ENCODE assay signal across 19 mouse cellular contexts in the genomic region with DNA sequence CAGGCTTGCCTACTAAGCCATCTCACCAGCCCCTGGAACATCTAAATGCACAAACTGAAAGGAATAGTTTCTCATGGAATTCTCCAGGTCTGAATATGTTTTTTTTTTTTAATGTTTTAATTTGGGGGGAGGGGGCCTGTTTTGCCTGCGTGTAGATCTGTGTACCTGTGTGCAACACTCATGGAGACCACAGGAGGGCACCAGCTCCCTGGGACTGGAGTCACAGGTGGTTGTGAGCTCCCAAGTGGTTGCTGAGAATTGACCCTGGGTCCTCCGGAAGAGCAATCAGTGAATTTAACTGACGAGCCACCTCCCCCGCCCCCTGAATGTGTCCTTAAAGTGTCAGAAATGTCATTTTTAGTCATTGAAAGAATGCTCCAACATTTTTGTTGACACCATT. TPM values are rescaled to one million over a fixed set of nuclear protein-coding genes. Genes with fewer than 3 reads are reported as not detected.
DNase-seq lines count a peak whose midpoint lies in the region; ATAC-seq and TF ChIP-seq lines count a peak whose summit lies in the region.
"Had no signal": no experiment of that assay in that cellular context is flagged by ENCODE, and none has a peak within 500 bp of the region (broad histone marks: within the 10 kb centered on the region; RNA-seq: fewer than 3 reads in every experiment).

No protein-coding gene starts in this region.

- no peak for TF ChIP-seq EP300 in heart, adult 2 months (IDR thresholded peaks at IDR 0.05; ENCODE audit: insufficient read depth, low read depth, low read length)
- TF ChIP-seq EP300 in liver, embryonic 14.5 days (IDR thresholded peaks at IDR 0.05; ENCODE audit: low read depth): no peak
- TF ChIP-seq EP300 in CH12.LX (IDR thresholded peaks at IDR 0.05; ENCODE audit: low read length): no peak
- TF ChIP-seq EP300 in MEL (IDR thresholded peaks at IDR 0.05; ENCODE audit: low read depth in 1 of 2, low read length in 2 of 2): no peak

- TF ChIP-seq POLR2A in heart, adult 2 months (IDR thresholded peaks at IDR 0.05; ENCODE audit: insufficient read depth, low read depth, low read length): no peak
- TF ChIP-seq POLR2A in CH12.LX (IDR thresholded peaks at IDR 0.05; ENCODE audit: low read depth, low read length): no peak
- no peak for TF ChIP-seq POLR2A in MEL (IDR thresholded peaks at IDR 0.05; ENCODE audit: control insufficient read depth in 1 of 2, insufficient read depth in 1 of 2, low read depth in 1 of 2, low read length in 2 of 2, poor library complexity in 1 of 2)

- dilution Hi-C loops in CH12.LX (cut with MboI; ENCODE audit: extremely low pct_ligation_motif_present, extremely low pct_unique_long_range_greater_than_20kb, low sequenced_read_pairs): no loop called here

- in situ Hi-C loops in CH12.LX (cut with MboI; ENCODE audit: low pct_ligation_motif_present, low pct_unique_long_range_greater_than_20kb, low sequenced_read_pairs): loop anchor here (5.0 kb wide), 2 partner anchors 57 to 142 kb away; no protein-coding TSS in a partner anchor

- DNase-seq in heart, adult 2 months: no peak
- no peak for DNase-seq in heart, postnatal 14 days
- DNase-seq in liver, embryonic 14.5 days (ENCODE audit: low read depth in 3 of 3, low spot score in 3 of 3): no peak
- no peak for DNase-seq in liver, embryonic 11.5 days (ENCODE audit: low spot score)
- DNase-seq in CH12.LX (ENCODE audit: extremely low read depth) (no peak), MEL (ENCODE audit: low read depth, low spot score) (peak; percentile 24)
- DNase-seq in urinary bladder, adult 18-20 months (ENCODE audit: low spot score in 2 of 2): no peak
- no peak for DNase-seq in right cerebral cortex, adult 2 months (ENCODE audit: low spot score in 2 of 2)
- DNase-seq: cerebellum, adult 8-10 months; heart, adult 11 months; kidney, adult 8-10 months; retina, postnatal 1 day had no signal

- WGBS in heart, adult 2 months: 95% methylated on average over 4 of the region's 4 CpGs
- WGBS in liver, embryonic 14.5 days (ENCODE audit: insufficient replicate concordance): 73% methylated on average over 4 of the region's 4 CpGs
- 86% methylated on average over 4 of the region's 4 CpGs for WGBS in liver, embryonic 11.5 days

- no peaks in the 10 kb centered on the region for H3K27me3 ChIP-seq in heart, adult 2 months (ENCODE audit: control insufficient read depth, insufficient read depth, low read length)
- no peaks in the 10 kb centered on the region for H3K27me3 ChIP-seq in liver, embryonic 14.5 days (ENCODE audit: control insufficient read depth, insufficient read depth, low read length)
- H3K27me3 ChIP-seq in liver, embryonic 11.5 days (replicated peaks; ENCODE audit: control insufficient read depth, insufficient read depth, low read length): no peaks in the 10 kb centered on the region
- no peaks in the 10 kb centered on the region for H3K27me3 ChIP-seq in CH12.LX (replicated peaks)
- H3K27me3 ChIP-seq in MEL (ENCODE audit: control insufficient read depth in 1 of 2, insufficient read depth in 2 of 2, low read length in 2 of 2): no peaks in the 10 kb centered on the region
- H3K27me3 ChIP-seq: embryonic facial prominence, embryonic 15.5 days; forebrain, embryonic 12.5 days; heart, embryonic 15.5 days; hindbrain, embryonic 13.5 days; lung, embryonic 15.5 days; neural tube, embryonic 15.5 days; Patski had no signal

- intact Hi-C loops in heart, adult 2 months (cut with DNase I): no loop called here
- intact Hi-C loops in heart, postnatal 14 days (cut with DNase I): no loop called here

- no peaks in the 10 kb centered on the region for H3K79me2 ChIP-seq in heart, adult 2 months (replicated peaks; ENCODE audit: control insufficient read depth, insufficient read depth, low read length)
- H3K79me2 ChIP-seq in CH12.LX (replicated peaks; ENCODE audit: control insufficient read depth, extremely low read depth, insufficient read depth, poor library complexity, severe bottlenecking) (no peaks in the 10 kb centered on the region), MEL (ENCODE audit: control insufficient read depth, insufficient read depth, low read length, poor library complexity) (no peaks in the 10 kb centered on the region)

- ATAC-seq in liver, embryonic 14.5 days (ENCODE audit: insufficient read depth): no peak
- ATAC-seq in liver, embryonic 11.5 days (replicated peaks; ENCODE audit: low FRiP score): no peak
- ATAC-seq: Patski had no signal

- TF ChIP-seq RAD21 in CH12.LX (IDR thresholded peaks at IDR 0.05; ENCODE audit: low read depth, low read length) (peak; percentile 10; the same call in 1 of the 2 replicates), MEL (IDR thresholded peaks at IDR 0.05; ENCODE audit: low read depth, low read length) (peak; percentile 38)

- no peak overlapping the region for H3K9ac ChIP-seq in heart, adult 2 months (ENCODE audit: low read depth, low read length)
- no peak overlapping the region for H3K9ac ChIP-seq in liver, embryonic 14.5 days (replicated peaks)
- no peak overlapping the region for H3K9ac ChIP-seq in liver, embryonic 11.5 days (ENCODE audit: low read depth, low read length)
- H3K9ac ChIP-seq in CH12.LX (ENCODE audit: insufficient read depth, low read depth) (no peak overlapping the region), MEL (ENCODE audit: control insufficient read depth, low read depth, low read length, poor library complexity, severe bottlenecking) (no peak overlapping the region)
- H3K9ac ChIP-seq: embryonic facial prominence, embryonic 15.5 days; forebrain, embryonic 12.5 days; heart, embryonic 15.5 days; hindbrain, embryonic 13.5 days; lung, embryonic 15.5 days; neural tube, embryonic 15.5 days had no signal

- no peak overlapping the region for H3K4me3 ChIP-seq in heart, adult 2 months
- H3K4me3 ChIP-seq in liver, embryonic 14.5 days (ENCODE audit: insufficient read depth in 1 of 2, low read depth in 2 of 2, low read length in 2 of 2): no peak overlapping the region
- H3K4me3 ChIP-seq in liver, embryonic 11.5 days (ENCODE audit: low read depth, low read length): no peak overlapping the region
- H3K4me3 ChIP-seq in CH12.LX (replicated peaks in 1 of 3; ENCODE audit: low read depth in 2 of 3, low read length in 2 of 3, poor library complexity in 1 of 3) (no peak overlapping the region), MEL (ENCODE audit: control insufficient read depth in 1 of 2, insufficient read depth in 1 of 2, low read depth in 2 of 2, low read length in 2 of 2) (no peak overlapping the region)
- H3K4me3 ChIP-seq: embryonic facial prominence, embryonic 15.5 days; forebrain, embryonic 12.5 days; heart, embryonic 15.5 days; hindbrain, embryonic 13.5 days; lung, embryonic 15.5 days; neural tube, embryonic 15.5 days had no signal

- no peaks in the 10 kb centered on the region for H3K9me3 ChIP-seq in liver, embryonic 14.5 days (ENCODE audit: control insufficient read depth, low read length)
- no peaks in the 10 kb centered on the region for H3K9me3 ChIP-seq in liver, embryonic 11.5 days (ENCODE audit: control insufficient read depth, low read length)
- peaks cover 16% of the 10 kb centered on the region for H3K9me3 ChIP-seq in CH12.LX (replicated peaks; ENCODE audit: low read length)
- no peaks in the 10 kb centered on the region for H3K9me3 ChIP-seq in MEL (replicated peaks; ENCODE audit: insufficient read depth, low read length)
- H3K9me3 ChIP-seq: embryonic facial prominence, embryonic 15.5 days; forebrain, embryonic 12.5 days; heart, embryonic 15.5 days; hindbrain, embryonic 13.5 days; lung, embryonic 15.5 days; neural tube, embryonic 15.5 days had no signal

- H3K4me2 ChIP-seq in liver, embryonic 14.5 days (ENCODE audit: low read depth): no peak overlapping the region
- H3K4me2 ChIP-seq in liver, embryonic 11.5 days: no peak overlapping the region
- no peak overlapping the region for H3K4me2 ChIP-seq in CH12.LX (ENCODE audit: insufficient read depth, low read depth, poor library complexity, severe bottlenecking)
- H3K4me2 ChIP-seq: embryonic facial prominence, embryonic 15.5 days; forebrain, embryonic 12.5 days; heart, embryonic 15.5 days; hindbrain, embryonic 13.5 days; lung, embryonic 15.5 days; neural tube, embryonic 15.5 days had no signal

- no peaks in the 10 kb centered on the region for H3K36me3 ChIP-seq in heart, adult 2 months (ENCODE audit: control insufficient read depth, insufficient read depth, low read length)
- no peaks in the 10 kb centered on the region for H3K36me3 ChIP-seq in liver, embryonic 14.5 days (replicated peaks; ENCODE audit: control insufficient read depth, insufficient read depth, low read depth)
- H3K36me3 ChIP-seq in liver, embryonic 11.5 days (ENCODE audit: control insufficient read depth, insufficient read depth, low read length): no peaks in the 10 kb centered on the region
- H3K36me3 ChIP-seq in CH12.LX (replicated peaks in 1 of 2; ENCODE audit: control insufficient read depth in 1 of 2, insufficient read depth in 1 of 2, low read length in 1 of 2) (peaks cover 28 to 94% of the 10 kb centered on the region in 2 experiments), MEL (ENCODE audit: control insufficient read depth in 1 of 2, insufficient read depth in 2 of 2, low read length in 2 of 2) (no peaks in the 10 kb centered on the region)
- H3K36me3 ChIP-seq: embryonic facial prominence, embryonic 15.5 days; heart, embryonic 15.5 days; lung, embryonic 15.5 days; neural tube, embryonic 15.5 days had no signal

- no peak overlapping the region for H3K27ac ChIP-seq in heart, adult 2 months
- H3K27ac ChIP-seq in liver, embryonic 14.5 days: no peak overlapping the region
- no peak overlapping the region for H3K27ac ChIP-seq in liver, embryonic 11.5 days (ENCODE audit: low read depth, low read length)
- no peak overlapping the region for H3K27ac ChIP-seq in CH12.LX (ENCODE audit: insufficient read depth, low read depth)
- H3K27ac ChIP-seq in MEL (ENCODE audit: control insufficient read depth, low read depth, low read length): no peak overlapping the region
- H3K27ac ChIP-seq: embryonic facial prominence, embryonic 15.5 days; forebrain, embryonic 12.5 days; heart, embryonic 15.5 days; hindbrain, embryonic 13.5 days; lung, embryonic 15.5 days; neural tube, embryonic 15.5 days had no signal

- peak; percentile 43 for TF ChIP-seq CTCF in heart, adult 2 months (IDR thresholded peaks at IDR 0.05)
- peak; percentile 41 for TF ChIP-seq CTCF in liver, embryonic 14.5 days (IDR thresholded peaks at IDR 0.05; ENCODE audit: low read depth)
- TF ChIP-seq CTCF in CH12.LX (conservative IDR thresholded peaks at IDR 0.05 in 1 of 2, IDR thresholded peaks at IDR 0.05 in 1 of 2; ENCODE audit: low read depth in 2 of 2, low read length in 2 of 2) (peak; percentile 9 to 38; a peak in 2 of 4 replicates), MEL (IDR thresholded peaks at IDR 0.05 in 2 of 3, conservative IDR thresholded peaks at IDR 0.05 in 1 of 3; ENCODE audit: control insufficient read depth in 1 of 3, insufficient read depth in 1 of 3, low read depth in 2 of 3, low read length in 3 of 3, poor library complexity in 1 of 3, severe bottlenecking in 1 of 3) (peak; percentile 14 to 54 (median 53); a peak in 5 of 6 replicates)

- H3K4me1 ChIP-seq in heart, adult 2 months (ENCODE audit: control insufficient read depth, insufficient read depth, low read length): no peaks in the 10 kb centered on the region
- no peaks in the 10 kb centered on the region for H3K4me1 ChIP-seq in liver, embryonic 14.5 days (replicated peaks; ENCODE audit: control insufficient read depth in 2 of 2, insufficient read depth in 2 of 2, low read length in 1 of 2)
- H3K4me1 ChIP-seq in liver, embryonic 11.5 days (replicated peaks; ENCODE audit: control insufficient read depth, insufficient read depth, low read length): no peaks in the 10 kb centered on the region
- peaks cover 7 to 36% of the 10 kb centered on the region in 2 experiments for H3K4me1 ChIP-seq in CH12.LX (ENCODE audit: control insufficient read depth in 1 of 2, insufficient read depth in 2 of 2)
- H3K4me1 ChIP-seq in MEL (ENCODE audit: control insufficient read depth in 1 of 2, insufficient read depth in 2 of 2, low read length in 2 of 2): no peaks in the 10 kb centered on the region
- H3K4me1 ChIP-seq: heart, embryonic 15.5 days; hindbrain, embryonic 13.5 days; lung, embryonic 15.5 days had no signal

RNA-seq across cellular contexts. Expression of a gene that starts 48.4 kb away (rescaled TPM):
- total RNA-seq in heart, adult 2 months (2021): 10 to 100 TPM; 47.8 to 58.7 TPM
- 27.3 and 53.7 TPM in 2 replicates for polyA plus RNA-seq in heart, adult 2 months (2012; rRNA removed)
- 10 to 100 TPM; 51.0 to 55.4 TPM for total RNA-seq in heart, postnatal 14 days (2021)
- 10.2 and 10.9 TPM in 2 replicates for polyA plus RNA-seq in liver, embryonic 14.5 days (2012; rRNA removed)
- polyA plus RNA-seq in liver, embryonic 14.5 days (2014; fragmentation: Nextera tagmentation; extraction: Ambion mirVana): 13.9 and 14.9 TPM in 2 replicates
- polyA plus RNA-seq in liver, embryonic 11.5 days (2014; fragmentation: Nextera tagmentation; extraction: Ambion mirVana): 44.2 and 54.1 TPM in 2 replicates
- 55.9 and 58.5 TPM in 2 replicates for total RNA-seq in CH12.LX (2012; rRNA removed)
- total RNA-seq in CH12.LX (2014; rRNA removed): 82.8 and 85.0 TPM in 2 replicates
- polyA plus RNA-seq in CH12.LX (2012; ENCODE audit: insufficient read length, low read depth): 45.0 and 54.5 TPM in 2 replicates
- 53.5 and 59.6 TPM in 2 replicates for total RNA-seq in MEL (2012; rRNA removed)
- polyA plus RNA-seq in MEL (2012; ENCODE audit: insufficient read depth in 1 of 2, insufficient read length in 2 of 2, low read depth in 1 of 2, low replicate concordance in 2 of 2, missing spikeins in 1 of 2): 10 to 100 TPM; 35.4 to 98.5 TPM
